Mouse (Mus musculus): ENCODE results near the gene Rps6kb2.

- TF ChIP-seq POLR2A (IDR thresholded peaks at IDR 0.05; ENCODE audit: borderline replicate concordance, extremely low read depth, insufficient read depth, insufficient read length, poor library complexity, severe bottlenecking) (no peak), CTCF (IDR thresholded peaks at IDR 0.05; ENCODE audit: borderline replicate concordance, extremely low read depth, insufficient read depth, insufficient read length) (no peak)
These were observed 13.9 kb downstream of the Rps6kb2 start for GRCm38 (mm10) chr19:4149283-4149682.

Data from brain, embryonic 14.5 days (tissue).